Mouse (Mus musculus) midbrain, postnatal 0 days (tissue): ENCODE data around the gene Zeb2. TPM values are rescaled to one million over a fixed set of nuclear protein-coding genes. Genes with fewer than 3 reads are reported as not detected.

Source experiments
- ATAC-seq: fragments of 200-750 bp; cut with Nextera tagmentation; 2 replicates; pipeline ENCODE4 v1.8.0; 2017; ENCODE audit warnings: moderate number of reproducible peaks, mild to moderate bottlenecking, moderate TSS enrichment, moderate library complexity; ENCODE audit not compliant: low FRiP score
- DNase-seq: peaks from one replicate; pipeline ENCODE4 v3.0.0-alpha.2; 2015; ENCODE audit warnings: low spot score
- H3K27ac ChIP-seq: fragments of 300-500 bp; sonication (generic); 2 replicates; pipeline ENCODE4 v1.5.1; 2014; ENCODE audit warnings: low read depth, mild to moderate bottlenecking, low read length, mixed read lengths
- H3K27me3 ChIP-seq: fragments of 300-500 bp; sonication (generic); 2 replicates; pipeline ENCODE4 v1.6.1; 2014; ENCODE audit warnings: low read length, control low read depth, mixed read lengths; ENCODE audit not compliant: insufficient read depth
- H3K36me3 ChIP-seq: fragments of 300-500 bp; sonication (generic); 2 replicates; pipeline ENCODE4 v1.6.1; 2014; ENCODE audit warnings: low read length, control low read depth, mixed read lengths; ENCODE audit not compliant: insufficient read depth
- H3K4me1 ChIP-seq: fragments of 300-500 bp; sonication (generic); 2 replicates; pipeline ENCODE4 v1.6.1; 2014; ENCODE audit warnings: mild to moderate bottlenecking, control low read depth, antibody characterized with exemption, low read length, mixed read lengths; ENCODE audit not compliant: insufficient read depth
- H3K4me2 ChIP-seq: fragments of 300-500 bp; sonication (generic); 2 replicates; pipeline ENCODE4 v1.6.1; 2014; ENCODE audit warnings: low read depth, mild to moderate bottlenecking, low read length, mixed read lengths; ENCODE audit not compliant: poor library complexity, severe bottlenecking
- H3K4me3 ChIP-seq: fragments of 300-500 bp; sonication (generic); 2 replicates; pipeline ENCODE4 v1.5.1; 2014; ENCODE audit warnings: low read depth, mild to moderate bottlenecking, low read length, moderate library complexity
- H3K9ac ChIP-seq: fragments of 300-500 bp; sonication (generic); replicated peaks from 2 replicates; pipeline ENCODE4 v1.6.1; 2014; ENCODE audit warnings: mild to moderate bottlenecking, low read length, moderate library complexity, mixed read lengths; ENCODE audit not compliant: poor library complexity, severe bottlenecking
- H3K9me3 ChIP-seq: fragments of 300-500 bp; sonication (generic); 2 replicates; pipeline ENCODE4 v1.6.1; 2016; ENCODE audit warnings: low read length, control low read depth
- CTCF ChIP-seq: IDR thresholded peaks from 2 replicates; pipeline ENCODE4 v1.5.1; 2016; ENCODE audit warnings: antibody characterized with exemption, mild to moderate bottlenecking
- WGBS: fragments of 180-500 bp; shearing (Covaris S2); extraction: QIAGEN DNeasy Blood & Tissue Kit; methylation state at CpG from one replicate; pipeline ENCODE4 v1.1.7; 2014; 5-methylcytosine and 5-hydroxymethylcytosine counted together
- polyA plus RNA-seq: library from polyadenylated mRNA; unstranded; fragments of >200 nt; fragmentation: Nextera tagmentation; extraction: Ambion mirVana; gene quantifications from 2 replicates; pipeline ENCODE4 v1.2.1, GENCODE M21; 2015
- total RNA-seq: library from RNA; depleted of rRNA; stranded (reverse); fragments of >200 nt; gene quantifications from 2 replicates; pipeline ENCODE4 v1.2.3, GENCODE M21; 2014

Gene Zeb2
- total and polyA plus RNA-seq, 2 experiments from 2014 or later, result 15.3 to 39.6 TPM

GRCm38 (mm10) chr2:45136783-45137182 is 19.6 kb upstream of the Zeb2 start:
- 56% methylated on average over 2 of the region's 2 CpGs for WGBS
- no peak for TF ChIP-seq CTCF

GRCm38 (mm10) chr2:45133225-45133624 is 16.0 kb upstream of the Zeb2 start:
- no peak overlapping the region for H3K4me2 ChIP-seq
- TF ChIP-seq CTCF, result no peak
- H3K27me3 ChIP-seq, result no peaks in the 10 kb centered on the region
- no peak overlapping the region for H3K4me3 ChIP-seq
- H3K27ac ChIP-seq, result no peak overlapping the region
- H3K9ac ChIP-seq, result no peak overlapping the region
- no peaks in the 10 kb centered on the region for H3K4me1 ChIP-seq
- no peaks in the 10 kb centered on the region for H3K9me3 ChIP-seq
- no peaks in the 10 kb centered on the region for H3K36me3 ChIP-seq
- 94% methylated on average over 4 of the region's 4 CpGs for WGBS
- DNase-seq, result no peak
- no peak for ATAC-seq

More at GRCm38 (mm10) chr2:45136783-45137182, 19.6 kb upstream of the Zeb2 start:
- no peak overlapping the region for H3K27ac ChIP-seq
- no peak overlapping the region for H3K4me2 ChIP-seq
- no peaks in the 10 kb centered on the region for H3K27me3 ChIP-seq
- ATAC-seq (no peak), DNase-seq (no peak)
- no peaks in the 10 kb centered on the region for H3K9me3 ChIP-seq
- H3K4me3 ChIP-seq, result no peak overlapping the region
- H3K36me3 ChIP-seq, result no peaks in the 10 kb centered on the region
- H3K9ac ChIP-seq, result no peak overlapping the region
- no peaks in the 10 kb centered on the region for H3K4me1 ChIP-seq

DNA sequence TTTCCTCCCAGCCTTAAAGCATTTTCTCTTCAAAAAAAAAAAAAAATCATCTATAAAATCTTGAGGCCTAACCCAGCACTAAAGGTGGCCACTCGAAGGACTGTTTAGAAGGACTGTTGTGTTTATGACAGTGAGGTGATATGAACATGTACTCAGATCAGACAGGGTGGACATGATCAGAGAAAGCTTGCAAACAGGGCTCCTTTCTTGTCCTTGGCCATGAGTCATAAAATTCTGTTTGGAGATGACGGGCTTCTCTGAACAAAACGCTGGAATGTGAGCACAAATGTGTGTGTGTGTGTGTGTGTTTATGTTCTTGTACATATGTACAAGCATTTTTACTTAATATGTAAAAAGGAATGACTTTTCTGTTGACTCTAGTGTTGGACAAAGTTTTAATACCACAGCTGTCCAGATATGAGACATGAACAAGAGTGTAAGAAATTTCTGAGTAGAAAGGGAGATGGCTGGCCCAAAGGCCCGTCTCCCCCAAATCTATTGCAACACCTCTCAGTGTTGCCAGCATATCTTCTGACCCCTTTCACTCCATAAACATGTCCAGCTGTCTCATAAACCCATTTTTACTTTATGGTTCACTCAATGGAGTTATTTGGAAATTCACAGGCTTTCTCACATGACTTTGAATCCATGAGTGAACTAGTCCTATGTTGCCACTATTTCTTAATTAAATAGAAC is 13.4 kb upstream of the Zeb2 start:
- TF ChIP-seq CTCF, result no peak
- Histone ChIP-seq H3K4me1 (no peaks in the 10 kb centered on the region), H3K36me3 (no peaks in the 10 kb centered on the region), H3K27me3 (no peaks in the 10 kb centered on the region), H3K4me2 (no peak overlapping the region), H3K9ac (no peak overlapping the region), H3K9me3 (no peaks in the 10 kb centered on the region), H3K4me3 (no peak overlapping the region), H3K27ac (no peak overlapping the region)
- WGBS, result 92% methylated on average over 4 of the region's 4 CpGs
- DNase-seq (no peak), ATAC-seq (no peak)

- no peak for DNase-seq
- Histone ChIP-seq H3K9ac (no peak overlapping the region), H3K36me3 (no peaks in the 10 kb centered on the region), H3K9me3 (no peaks in the 10 kb centered on the region), H3K4me2 (no peak overlapping the region), H3K27ac (no peak overlapping the region), H3K27me3 (no peaks in the 10 kb centered on the region), H3K4me1 (no peaks in the 10 kb centered on the region), H3K4me3 (no peak overlapping the region)
- 37% methylated on average over 6 of the region's 6 CpGs for WGBS
- no peak for ATAC-seq
- TF ChIP-seq CTCF, result no peak
These were observed 12.4 kb upstream of the Zeb2 start for GRCm38 (mm10) chr2:45129556-45129955.

GRCm38 (mm10) chr2:45128696-45129095 is 11.5 kb upstream of the Zeb2 start:
- DNase-seq, result no peak
- Histone ChIP-seq H3K27me3 (no peaks in the 10 kb centered on the region), H3K9me3 (no peaks in the 10 kb centered on the region), H3K4me3 (no peak overlapping the region), H3K4me1 (no peaks in the 10 kb centered on the region), H3K9ac (no peak overlapping the region), H3K36me3 (no peaks in the 10 kb centered on the region), H3K4me2 (no peak overlapping the region), H3K27ac (no peak overlapping the region)
- TF ChIP-seq CTCF, result no peak
- no peak for ATAC-seq
- 97% methylated on average over 2 of the region's 2 CpGs for WGBS

DNA sequence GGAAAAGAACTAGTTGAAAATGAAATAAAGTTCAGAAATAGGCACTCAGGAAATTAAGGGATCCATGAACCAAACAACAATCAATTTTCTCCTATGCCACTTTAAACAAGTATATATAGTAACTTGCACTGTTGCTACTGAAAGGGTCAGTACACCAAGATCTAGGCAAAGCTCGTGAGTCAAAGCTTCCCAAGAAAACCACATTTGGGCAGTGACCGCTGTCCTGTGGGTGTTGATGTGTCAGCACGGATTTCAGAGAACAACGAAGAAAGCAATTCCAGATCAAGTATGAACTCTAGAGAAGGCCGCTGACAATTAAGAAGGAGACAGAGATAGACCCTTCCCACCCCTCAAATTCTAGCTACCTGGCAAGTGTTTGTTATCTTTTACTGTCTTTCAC is 9.2 kb upstream of the Zeb2 start:
- Histone ChIP-seq H3K4me2 (no peak overlapping the region), H3K4me3 (no peak overlapping the region), H3K36me3 (no peaks in the 10 kb centered on the region), H3K9ac (no peak overlapping the region), H3K27me3 (no peaks in the 10 kb centered on the region), H3K9me3 (no peaks in the 10 kb centered on the region), H3K4me1 (no peaks in the 10 kb centered on the region), H3K27ac (no peak overlapping the region)
- no peak for TF ChIP-seq CTCF
- 92% methylated on average over 5 of the region's 5 CpGs for WGBS
- ATAC-seq, result no peak
- DNase-seq, result no peak
